In genomic region chr5:108695861-108696260, GRCm38 (mm10) we compare ENCODE assay signal across 10 mouse cellular contexts. TPM values are rescaled to one million over a fixed set of nuclear protein-coding genes. Genes with fewer than 3 reads are reported as not detected.
DNase-seq lines count a peak whose midpoint lies in the region; ATAC-seq and TF ChIP-seq lines count a peak whose summit lies in the region.
"Had no signal": no experiment of that assay in that cellular context is flagged by ENCODE, and none has a peak within 500 bp of the region (broad histone marks: within the 10 kb centered on the region; RNA-seq: fewer than 3 reads in every experiment).

No protein-coding gene starts in this region.

- DNase-seq in heart, adult 2 months: no peak
- no peak for DNase-seq in lung, adult 2 months
- DNase-seq in stomach, postnatal 0 days (ENCODE audit: low spot score): no peak
- DNase-seq in left cerebral cortex, adult 8-10 months (ENCODE audit: low spot score in 2 of 2): no peak
- DNase-seq: kidney, adult 2 months; right cerebral cortex, postnatal 25 days had no signal

- TF ChIP-seq EP300 in heart, adult 2 months (IDR thresholded peaks at IDR 0.05; ENCODE audit: insufficient read depth, low read depth, low read length): no peak
- TF ChIP-seq EP300 in stomach, postnatal 0 days (optimal IDR thresholded peaks at IDR 0.05): no peak

- no peak for TF ChIP-seq CTCF in heart, adult 2 months (IDR thresholded peaks at IDR 0.05)
- no peak for TF ChIP-seq CTCF in lung, adult 2 months (IDR thresholded peaks at IDR 0.05; ENCODE audit: insufficient read depth, low read length)
- TF ChIP-seq CTCF in intestine, postnatal 0 days (IDR thresholded peaks at IDR 0.05; ENCODE audit: low read depth): no peak
- TF ChIP-seq CTCF in stomach, postnatal 0 days (IDR thresholded peaks at IDR 0.05; ENCODE audit: low read depth): no peak

- H3K9ac ChIP-seq in heart, embryonic 11.5 days (ENCODE audit: low read depth, low read length): no peak overlapping the region
- H3K9ac ChIP-seq in heart, adult 2 months (ENCODE audit: low read depth, low read length): no peak overlapping the region
- no peak overlapping the region for H3K9ac ChIP-seq in lung, embryonic 15.5 days
- no peak overlapping the region for H3K9ac ChIP-seq in intestine, postnatal 0 days (ENCODE audit: low read depth, low read length)
- no peak overlapping the region for H3K9ac ChIP-seq in stomach, postnatal 0 days (ENCODE audit: low read length)

- peak overlapping the region; percentile 77 for H3K4me2 ChIP-seq in heart, embryonic 11.5 days
- H3K4me2 ChIP-seq in lung, embryonic 15.5 days: peak overlapping the region; percentile 65; the same call in 1 of the 2 replicates
- peak overlapping the region; percentile 96; the same call in 1 of the 2 replicates for H3K4me2 ChIP-seq in intestine, postnatal 0 days (replicated peaks; ENCODE audit: low read depth)
- H3K4me2 ChIP-seq in stomach, postnatal 0 days (replicated peaks; ENCODE audit: low read depth): peak overlapping the region; percentile 89; the same call in 1 of the 2 replicates

- peaks cover 40% of the 10 kb centered on the region for H3K4me1 ChIP-seq in heart, embryonic 11.5 days (ENCODE audit: control insufficient read depth, insufficient read depth, low read length)
- H3K4me1 ChIP-seq in heart, adult 2 months (ENCODE audit: control insufficient read depth, insufficient read depth, low read length): peaks cover 5% of the 10 kb centered on the region
- H3K4me1 ChIP-seq in lung, embryonic 15.5 days: peaks cover 64% of the 10 kb centered on the region
- peaks cover 6% of the 10 kb centered on the region; the same call in 1 of the 2 replicates for H3K4me1 ChIP-seq in lung, adult 2 months (ENCODE audit: control insufficient read depth, insufficient read depth, low read length)
- peaks cover 9% of the 10 kb centered on the region for H3K4me1 ChIP-seq in intestine, postnatal 0 days (replicated peaks; ENCODE audit: control insufficient read depth, insufficient read depth, low read length)
- no peaks in the 10 kb centered on the region; the same call in 1 of the 2 replicates for H3K4me1 ChIP-seq in stomach, postnatal 0 days (replicated peaks; ENCODE audit: control insufficient read depth, insufficient read depth)

- no peaks in the 10 kb centered on the region for H3K9me3 ChIP-seq in heart, embryonic 11.5 days (replicated peaks; ENCODE audit: control insufficient read depth, low read length)
- no peaks in the 10 kb centered on the region for H3K9me3 ChIP-seq in lung, embryonic 15.5 days
- no peaks in the 10 kb centered on the region for H3K9me3 ChIP-seq in intestine, postnatal 0 days (ENCODE audit: control insufficient read depth)
- no peaks in the 10 kb centered on the region for H3K9me3 ChIP-seq in stomach, postnatal 0 days (ENCODE audit: control insufficient read depth, low read length)

- 94% methylated on average over 12 of the region's 12 CpGs for WGBS in heart, embryonic 11.5 days (ENCODE audit: insufficient replicate concordance)
- WGBS in heart, adult 2 months: 93% methylated on average over 12 of the region's 12 CpGs
- 90% methylated on average over 12 of the region's 12 CpGs for whole genome bisulfite sequencing in lung, embryonic 15.5 days
- 97% methylated on average over 12 of the region's 12 CpGs for WGBS in lung, adult 2 months
- 93% methylated on average over 11 of the region's 12 CpGs for WGBS in intestine, postnatal 0 days
- 91% methylated on average over 12 of the region's 12 CpGs for WGBS in stomach, postnatal 0 days

- H3K27ac ChIP-seq in heart, embryonic 11.5 days (ENCODE audit: low read depth, low read length): no peak overlapping the region
- no peak overlapping the region for H3K27ac ChIP-seq in heart, adult 2 months
- H3K27ac ChIP-seq in lung, embryonic 15.5 days: no peak overlapping the region
- no peak overlapping the region for H3K27ac ChIP-seq in intestine, postnatal 0 days (ENCODE audit: low read depth, low read length)
- H3K27ac ChIP-seq in stomach, postnatal 0 days (replicated peaks): no peak overlapping the region
- H3K27ac ChIP-seq: macrophage had no signal

- H3K36me3 ChIP-seq in heart, embryonic 11.5 days (ENCODE audit: control insufficient read depth, insufficient read depth, low read length): peaks cover 5% of the 10 kb centered on the region; the same call in 1 of the 2 replicates
- no peaks in the 10 kb centered on the region for H3K36me3 ChIP-seq in heart, adult 2 months (ENCODE audit: control insufficient read depth, insufficient read depth, low read length)
- no peaks in the 10 kb centered on the region for H3K36me3 ChIP-seq in lung, embryonic 15.5 days
- no peaks in the 10 kb centered on the region for H3K36me3 ChIP-seq in intestine, postnatal 0 days (ENCODE audit: control insufficient read depth, insufficient read depth)
- no peaks in the 10 kb centered on the region for H3K36me3 ChIP-seq in stomach, postnatal 0 days (ENCODE audit: control insufficient read depth, insufficient read depth, low read length)

- H3K79me2 ChIP-seq in heart, adult 2 months (replicated peaks; ENCODE audit: control insufficient read depth, insufficient read depth, low read length): no peaks in the 10 kb centered on the region

- H3K4me3 ChIP-seq in heart, embryonic 11.5 days (ENCODE audit: low read depth, low read length): peak overlapping the region; percentile 86; the same call in 1 of the 2 replicates
- no peak overlapping the region for H3K4me3 ChIP-seq in heart, adult 2 months
- no peak overlapping the region for H3K4me3 ChIP-seq in lung, embryonic 15.5 days
- no peak overlapping the region for H3K4me3 ChIP-seq in lung, adult 2 months (replicated peaks; ENCODE audit: extremely low read depth, low read depth, low read length)
- no peak overlapping the region for H3K4me3 ChIP-seq in intestine, postnatal 0 days (ENCODE audit: low read depth, low read length)
- no peak overlapping the region for H3K4me3 ChIP-seq in stomach, postnatal 0 days (ENCODE audit: low read depth, low read length)

- ATAC-seq in heart, embryonic 11.5 days (replicated peaks; ENCODE audit: insufficient number of reproducible peaks, low FRiP score, low TSS enrichment): no peak
- no peak for ATAC-seq in lung, embryonic 15.5 days (ENCODE audit: borderline replicate concordance, extremely low read depth, low FRiP score, low TSS enrichment)
- ATAC-seq in intestine, postnatal 0 days: no peak
- no peak for ATAC-seq in stomach, postnatal 0 days (ENCODE audit: low FRiP score, low TSS enrichment)

- TF ChIP-seq POLR2A in heart, adult 2 months (IDR thresholded peaks at IDR 0.05; ENCODE audit: insufficient read depth, low read depth, low read length): no peak
- TF ChIP-seq POLR2A in lung, adult 2 months (IDR thresholded peaks at IDR 0.05; ENCODE audit: borderline replicate concordance, extremely low read depth, low read depth, low read length): no peak

- H3K27me3 ChIP-seq in heart, embryonic 11.5 days (ENCODE audit: control insufficient read depth, insufficient read depth, low read length): 0 out of 2 replicates have a peak, but pooled peaks cover 3% of the 10 kb centered on the region
- no peaks in the 10 kb centered on the region for H3K27me3 ChIP-seq in heart, adult 2 months (ENCODE audit: control insufficient read depth, insufficient read depth, low read length)
- H3K27me3 ChIP-seq in lung, embryonic 15.5 days: no peaks in the 10 kb centered on the region
- no peaks in the 10 kb centered on the region for H3K27me3 ChIP-seq in intestine, postnatal 0 days (replicated peaks; ENCODE audit: control insufficient read depth, insufficient read depth, low read length)
- no peaks in the 10 kb centered on the region for H3K27me3 ChIP-seq in stomach, postnatal 0 days (ENCODE audit: control insufficient read depth, insufficient read depth, low read length)

- intact Hi-C loops in heart, adult 2 months (cut with DNase I): no loop called here

RNA-seq across cellular contexts. Expression of gene Fgfrl1, which starts 3.7 kb away (rescaled TPM):
- polyA plus RNA-seq in heart, embryonic 11.5 days (2014; fragmentation: Nextera tagmentation; extraction: Ambion mirVana): 28.0 and 31.7 TPM in 2 replicates
- 10 to 100 TPM; 17.6 to 21.6 TPM for total RNA-seq in heart, adult 2 months (2021)
- polyA plus RNA-seq in heart, adult 2 months (2012; rRNA removed): 33.5 and 36.5 TPM in 2 replicates
- 35.8 and 36.3 TPM in 2 replicates for polyA plus RNA-seq in lung, embryonic 15.5 days (2015; fragmentation: Nextera tagmentation; extraction: Ambion mirVana)
- polyA plus RNA-seq in lung, adult 2 months (2012; rRNA removed): 48.5 and 48.7 TPM in 2 replicates
- 14.8 and 14.9 TPM in 2 replicates for polyA plus RNA-seq in intestine, postnatal 0 days (2015; fragmentation: Nextera tagmentation; extraction: Ambion mirVana)
- 21.2 and 22.2 TPM in 2 replicates for polyA plus RNA-seq in stomach, postnatal 0 days (2015; fragmentation: Nextera tagmentation; extraction: Ambion mirVana)
- total RNA-seq in left cerebral cortex, adult 8-10 months (2022): 10 to 100 TPM; 18.0 to 28.3 (median 25.3) TPM

RNA-seq across cellular contexts. Expression of gene Slc26a1, which starts 20.5 kb away (rescaled TPM):
- 0.70 and 1.2 TPM in 2 replicates for polyA plus RNA-seq in heart, embryonic 11.5 days (2014; fragmentation: Nextera tagmentation; extraction: Ambion mirVana)
- not detected for total RNA-seq in heart, adult 2 months (2021)
- 0.06 and 0.12 TPM in 2 replicates for polyA plus RNA-seq in heart, adult 2 months (2012; rRNA removed)
- polyA plus RNA-seq in lung, embryonic 15.5 days (2015; fragmentation: Nextera tagmentation; extraction: Ambion mirVana): 0.39 and 0.50 TPM in 2 replicates
- 0.05 and 0.11 TPM in 2 replicates for polyA plus RNA-seq in lung, adult 2 months (2012; rRNA removed)
- polyA plus RNA-seq in intestine, postnatal 0 days (2015; fragmentation: Nextera tagmentation; extraction: Ambion mirVana): 1.9 and 2.1 TPM in 2 replicates
- 0.17 and 0.22 TPM in 2 replicates for polyA plus RNA-seq in stomach, postnatal 0 days (2015; fragmentation: Nextera tagmentation; extraction: Ambion mirVana)
- total RNA-seq in left cerebral cortex, adult 8-10 months (2022): 1 to 10 TPM; 1.0 to 1.3 (median 1.1) TPM
- polyA plus RNA-seq: macrophage had no signal

RNA-seq across cellular contexts. Expression of gene Dgkq, which starts 26.4 kb away (rescaled TPM):
- polyA plus RNA-seq in heart, embryonic 11.5 days (2014; fragmentation: Nextera tagmentation; extraction: Ambion mirVana): 5.6 and 6.3 TPM in 2 replicates
- total RNA-seq in heart, adult 2 months (2021): 1 to 10 TPM; 5.0 to 6.6 TPM
- polyA plus RNA-seq in heart, adult 2 months (2012; rRNA removed): 9.2 and 15.6 TPM in 2 replicates
- polyA plus RNA-seq in lung, embryonic 15.5 days (2015; fragmentation: Nextera tagmentation; extraction: Ambion mirVana): 10.7 and 11.7 TPM in 2 replicates
- polyA plus RNA-seq in lung, adult 2 months (2012; rRNA removed): 24.5 and 27.5 TPM in 2 replicates
- 10.3 and 13.6 TPM in 2 replicates for polyA plus RNA-seq in intestine, postnatal 0 days (2015; fragmentation: Nextera tagmentation; extraction: Ambion mirVana)
- 4.6 and 4.9 TPM in 2 replicates for polyA plus RNA-seq in stomach, postnatal 0 days (2015; fragmentation: Nextera tagmentation; extraction: Ambion mirVana)
- total RNA-seq in left cerebral cortex, adult 8-10 months (2022): 10 to 100 TPM; 47.3 to 67.4 (median 51.3) TPM

RNA-seq across cellular contexts. Expression of gene Idua, which starts 35.7 kb away (rescaled TPM):
- polyA plus RNA-seq in heart, embryonic 11.5 days (2014; fragmentation: Nextera tagmentation; extraction: Ambion mirVana): 14.4 and 15.2 TPM in 2 replicates
- total RNA-seq in heart, adult 2 months (2021): 10 to 100 TPM; 21.7 to 23.2 TPM
- polyA plus RNA-seq in heart, adult 2 months (2012; rRNA removed): 30.4 and 33.3 TPM in 2 replicates
- polyA plus RNA-seq in lung, embryonic 15.5 days (2015; fragmentation: Nextera tagmentation; extraction: Ambion mirVana): 12.1 and 14.5 TPM in 2 replicates
- polyA plus RNA-seq in lung, adult 2 months (2012; rRNA removed): 28.4 and 34.5 TPM in 2 replicates
- 4.8 and 5.8 TPM in 2 replicates for polyA plus RNA-seq in intestine, postnatal 0 days (2015; fragmentation: Nextera tagmentation; extraction: Ambion mirVana)
- polyA plus RNA-seq in stomach, postnatal 0 days (2015; fragmentation: Nextera tagmentation; extraction: Ambion mirVana): 5.3 and 5.9 TPM in 2 replicates
- total RNA-seq in left cerebral cortex, adult 8-10 months (2022): 10 to 100 TPM; 19.0 to 25.3 (median 23.0) TPM
